ENCODE assay signal across 21 mouse cellular contexts in the genomic region with DNA sequence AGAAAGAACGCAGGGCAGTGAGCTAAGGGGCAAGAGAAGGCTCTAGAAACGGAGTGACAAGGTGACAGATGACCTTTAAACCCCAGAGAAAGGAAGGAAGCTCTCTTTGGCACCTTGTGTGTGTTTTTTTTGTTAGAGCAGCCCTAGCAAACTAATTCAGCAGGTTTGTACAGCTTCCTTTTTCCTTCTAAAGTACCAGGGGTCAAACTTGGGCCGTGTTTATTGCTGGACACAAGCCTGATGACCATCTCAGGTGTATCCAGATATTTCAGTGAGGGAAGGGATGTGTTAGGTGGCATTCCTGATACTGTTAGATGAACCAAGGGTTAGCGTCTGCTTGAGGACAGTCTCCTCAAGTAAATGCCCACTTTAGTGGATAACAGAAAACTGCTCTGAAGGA.
"Had no signal": no experiment of that assay in that cellular context is flagged by ENCODE, and none has a peak within 500 bp of the region (broad histone marks: within the 10 kb centered on the region; RNA-seq: fewer than 3 reads in every experiment).

No protein-coding gene starts in this region.

- DNase-seq: lung, adult 18-20 months; lung, embryonic 14.5 days; lung, postnatal 10 days; lung, postnatal 4 days; midbrain, embryonic 14.5 days; retina, postnatal 1 day; right cerebral cortex, adult 18-20 months; right cerebral cortex, postnatal 25 days; right cerebral cortex, postnatal 4 days; spleen, adult 18-20 months; thymus, adult 2 months; thymus, postnatal 25 days; thymus, postnatal 4 days had no signal

- H3K4me1 ChIP-seq: midbrain, embryonic 12.5 days; stomach, embryonic 15.5 days had no signal

- H3K4me3 ChIP-seq: midbrain, embryonic 10.5 days; midbrain, embryonic 12.5 days; myocyte; neural tube, embryonic 13.5 days; neural tube, embryonic 15.5 days; stomach, embryonic 15.5 days had no signal

- H3K27me3 ChIP-seq: midbrain, embryonic 12.5 days; neural tube, embryonic 13.5 days; neural tube, embryonic 15.5 days; stomach, embryonic 15.5 days had no signal

- H3K4me2 ChIP-seq: lung, embryonic 14.5 days; midbrain, embryonic 12.5 days; neural tube, embryonic 13.5 days; neural tube, embryonic 15.5 days; stomach, embryonic 15.5 days had no signal

- ATAC-seq: midbrain, embryonic 16.5 days had no signal

- H3K36me3 ChIP-seq: midbrain, embryonic 10.5 days; midbrain, embryonic 12.5 days; neural tube, embryonic 13.5 days; neural tube, embryonic 15.5 days; stomach, embryonic 15.5 days had no signal

- H3K9me3 ChIP-seq: midbrain, embryonic 10.5 days; midbrain, embryonic 12.5 days; neural tube, embryonic 13.5 days; neural tube, embryonic 15.5 days; stomach, embryonic 15.5 days had no signal

- H3K27ac ChIP-seq: midbrain, embryonic 10.5 days; midbrain, embryonic 12.5 days; neural tube, embryonic 13.5 days; neural tube, embryonic 15.5 days; stomach, embryonic 15.5 days; stomach, postnatal 0 days had no signal

- H3K9ac ChIP-seq: lung, embryonic 14.5 days; midbrain, embryonic 12.5 days; neural tube, embryonic 13.5 days; neural tube, embryonic 15.5 days; stomach, embryonic 15.5 days had no signal
